Mouse (Mus musculus) heart, adult 2 months (tissue): ENCODE data around the gene Ahnak2. TPM values are rescaled to one million over a fixed set of nuclear protein-coding genes. Genes with fewer than 3 reads are reported as not detected.
A peak's percentile ranks its signal among the peaks of the same experiment; 100 is the strongest.

Source experiments
- DNase-seq, 2 experiments: peaks; one replicate each; pipeline ENCODE4 v3.0.0; 2021
- H3K27ac ChIP-seq: fragments of 200-600 bp; 2 replicates; pipeline ENCODE4 v1.8.1; 2022
- H3K27me3 ChIP-seq: fragments of 200-500 bp; 2 replicates; pipeline ENCODE4 v1.6.1; 2012; ENCODE audit warnings: mild to moderate bottlenecking, low read length, inconsistent platforms, mixed read lengths; ENCODE audit not compliant: control insufficient read depth, insufficient read depth
- H3K36me3 ChIP-seq: fragments of 200-500 bp; 2 replicates; pipeline ENCODE4 v1.6.1; 2012; ENCODE audit warnings: low read length, inconsistent platforms; ENCODE audit not compliant: control insufficient read depth, insufficient read depth
- H3K4me1 ChIP-seq: fragments of 200-500 bp; 2 replicates; pipeline ENCODE4 v1.6.1; 2011; ENCODE audit warnings: low read length; ENCODE audit not compliant: control insufficient read depth, insufficient read depth
- H3K4me3 ChIP-seq: fragments of 200-600 bp; 2 replicates; pipeline ENCODE4 v1.8.1; 2022
- H3K79me2 ChIP-seq: fragments of 200-500 bp; replicated peaks from 2 replicates; pipeline ENCODE4 v1.6.1; 2012; ENCODE audit warnings: mild to moderate bottlenecking, inconsistent platforms, low read length, moderate library complexity, mixed read lengths; ENCODE audit not compliant: control insufficient read depth, insufficient read depth
- H3K9ac ChIP-seq: fragments of 200-500 bp; 2 replicates; pipeline ENCODE4 v1.6.1; 2012; ENCODE audit warnings: low read depth, mild to moderate bottlenecking, control low read depth, inconsistent platforms, low read length, mixed read lengths
- CTCF ChIP-seq: fragments of 200-600 bp; IDR thresholded peaks from 2 replicates; pipeline ENCODE4 v1.8.1; 2022; ENCODE audit warnings: antibody characterized with exemption, mild to moderate bottlenecking, moderate library complexity
- EP300 ChIP-seq: fragments of 200-500 bp; IDR thresholded peaks from 2 replicates; pipeline ENCODE4 v1.6.1; 2011; ENCODE audit warnings: low read depth, low read length, control low read depth; ENCODE audit not compliant: insufficient read depth
- POLR2A ChIP-seq: fragments of 200-500 bp; IDR thresholded peaks from 2 replicates; pipeline ENCODE4 v1.6.1; 2011; ENCODE audit warnings: mild to moderate bottlenecking, low read depth, low read length, control low read depth; ENCODE audit not compliant: insufficient read depth
- WGBS: fragments of 180-500 bp; shearing (Covaris S2); methylation state at CpG from one replicate; pipeline ENCODE4 v1.1.7; 2018; 5-methylcytosine and 5-hydroxymethylcytosine counted together
- intact Hi-C: fragments of 180-260 bp; cut with DNase I; formaldehyde crosslinking; loops from one replicate; pipeline ENCODE4 v1.15.1; 2025
- polyA plus RNA-seq: library from polyadenylated mRNA; depleted of rRNA; stranded (reverse); fragments of >200 nt; gene quantifications from 2 replicates; pipeline ENCODE4 v1.2.3, GENCODE M21; 2012
- total RNA-seq, 2 experiments: library from RNA; stranded (reverse); gene quantifications; 2 replicates each; pipeline ENCODE4 v1.2.3; 2021

Ahnak2 gene
- total and polyA plus RNA-seq, 3 experiments = 5.4 to 15.7 (median 14.8) TPM

DNA sequence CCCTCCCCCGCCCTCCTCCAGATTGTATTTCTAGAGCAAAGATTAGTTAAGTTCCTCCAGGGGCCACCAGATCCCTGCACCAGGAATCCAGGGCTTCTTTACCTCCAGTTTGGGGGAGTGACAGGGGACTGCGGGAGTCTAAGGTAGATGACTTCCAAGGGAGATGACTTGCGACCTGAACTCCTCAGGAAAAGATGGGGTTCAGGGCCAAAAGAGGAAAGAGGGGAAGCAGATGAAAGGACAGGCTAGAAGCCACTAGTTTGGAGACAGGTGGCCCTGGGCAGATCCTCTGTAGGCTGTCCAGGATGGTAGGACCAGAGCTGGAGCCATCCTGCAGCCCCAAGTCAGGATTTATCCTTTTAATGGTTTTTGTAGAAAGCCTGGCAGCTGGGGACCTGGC, 460 bp upstream of the Ahnak2 start:
- TF ChIP-seq CTCF (no peak), POLR2A (no peak), EP300 (no peak)
- no peak for DNase-seq
- peaks cover 2% of the 10 kb centered on the region; the same call in 1 of the 2 replicates for H3K27me3 ChIP-seq
- H3K79me2 ChIP-seq = no peaks in the 10 kb centered on the region
- H3K4me3 ChIP-seq = no peak overlapping the region
- H3K9ac ChIP-seq = no peak overlapping the region
- no peak overlapping the region for H3K27ac ChIP-seq
- H3K36me3 ChIP-seq = no peaks in the 10 kb centered on the region
- 60% methylated on average over 3 of the region's 3 CpGs for WGBS
- intact Hi-C loops = no loop called here
- H3K4me1 ChIP-seq = peaks cover 1% of the 10 kb centered on the region; the same call in 1 of the 2 replicates

GRCm38 (mm10) chr12:112800476-112800875, 2.0 kb downstream of the Ahnak2 start:
- no peaks in the 10 kb centered on the region for H3K36me3 ChIP-seq

DNA sequence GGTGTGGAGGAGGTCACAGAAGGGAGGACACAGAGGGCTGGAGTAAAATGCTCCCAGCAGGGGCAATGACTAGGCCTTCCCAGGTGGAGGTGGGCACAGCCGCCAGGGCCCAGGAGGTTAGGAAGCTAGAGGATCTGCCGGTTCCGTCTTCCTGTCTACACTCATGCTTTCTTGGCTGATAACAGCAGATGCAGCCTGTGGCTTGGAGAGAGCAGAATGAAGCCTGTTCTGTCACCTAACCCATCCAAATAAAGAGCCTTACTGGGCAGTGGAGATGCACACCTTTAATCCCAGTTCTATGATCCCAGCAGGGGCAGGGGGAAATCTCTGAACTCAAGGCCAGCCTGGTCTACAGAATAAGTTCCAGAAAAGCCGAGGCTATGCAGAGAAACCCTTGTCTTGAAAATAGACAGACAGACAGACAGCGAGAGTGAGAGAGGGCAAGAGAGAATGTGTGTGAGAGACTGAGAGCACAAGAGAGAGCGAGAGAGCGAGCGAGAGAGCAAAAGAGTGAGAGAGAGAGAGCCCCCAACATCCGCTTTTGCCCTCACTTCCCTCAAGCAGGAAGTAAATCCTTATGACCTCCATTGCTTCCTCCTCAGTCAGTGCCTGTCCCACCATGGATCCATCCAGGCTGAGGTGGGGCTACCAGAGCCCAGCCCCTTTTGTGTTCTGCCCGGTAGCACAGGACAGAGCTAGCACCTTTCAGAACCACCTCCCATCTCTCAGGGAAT, 3.1 kb downstream of the Ahnak2 start:
- no peak overlapping the region for H3K4me3 ChIP-seq
- H3K79me2 ChIP-seq = no peaks in the 10 kb centered on the region
- no peak overlapping the region for H3K27ac ChIP-seq
- WGBS = 77% methylated on average over 10 of the region's 10 CpGs
- intact Hi-C loops = no loop called here
- no peaks in the 10 kb centered on the region for H3K36me3 ChIP-seq
- H3K4me1 ChIP-seq = peaks cover 3% of the 10 kb centered on the region; the same call in 1 of the 2 replicates
- DNase-seq = no peak
- peaks cover 2% of the 10 kb centered on the region; the same call in 1 of the 2 replicates for H3K27me3 ChIP-seq
- no peak overlapping the region for H3K9ac ChIP-seq
- TF ChIP-seq EP300 (no peak), POLR2A (no peak), CTCF (no peak)

More at GRCm38 (mm10) chr12:112800476-112800875, 2.0 kb downstream of the Ahnak2 start:
- H3K9ac ChIP-seq = no peak overlapping the region
- peaks cover 3% of the 10 kb centered on the region; the same call in 1 of the 2 replicates for H3K4me1 ChIP-seq
- no peaks in the 10 kb centered on the region for H3K79me2 ChIP-seq
- H3K4me3 ChIP-seq = no peak overlapping the region
- H3K27ac ChIP-seq = no peak overlapping the region
- DNase-seq = peak; percentile 68 to 75
- intact Hi-C loops = loop anchor here (1.0 kb wide), 1 partner anchor 43 kb away; no protein-coding TSS in a partner anchor
- WGBS = 13% methylated on average over 4 of the region's 4 CpGs
- H3K27me3 ChIP-seq = peaks cover 2% of the 10 kb centered on the region; the same call in 1 of the 2 replicates
- TF ChIP-seq CTCF (peak; percentile 90), EP300 (0 out of 2 replicates have a peak, but pooled peaks have one; percentile 18), POLR2A (no peak)

DNA sequence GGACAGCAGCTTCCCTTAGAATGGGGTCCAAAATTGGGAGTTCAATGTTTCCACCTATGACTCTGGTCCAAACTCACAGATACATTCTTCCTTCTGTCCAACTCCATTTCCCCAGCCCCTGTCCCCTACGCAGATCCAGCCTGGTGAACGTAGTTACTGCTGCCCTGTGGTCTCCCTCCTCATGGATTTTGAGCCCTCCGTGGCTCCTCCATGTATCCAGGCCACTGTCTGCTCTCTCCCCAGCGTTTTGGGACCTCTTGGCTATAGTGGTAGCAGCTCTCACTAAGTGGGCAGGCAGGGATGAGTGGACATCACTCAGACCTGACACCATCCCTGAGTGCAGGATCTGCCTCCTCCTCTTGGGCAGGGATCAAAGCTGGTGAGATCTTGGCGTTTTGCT, 3.7 kb downstream of the Ahnak2 start:
- H3K9ac ChIP-seq = no peak overlapping the region
- WGBS = 79% methylated on average over 5 of the region's 5 CpGs
- H3K27me3 ChIP-seq = peaks cover 2% of the 10 kb centered on the region; the same call in 1 of the 2 replicates
- intact Hi-C loops = no loop called here
- H3K4me3 ChIP-seq = no peak overlapping the region
- peaks cover 9% of the 10 kb centered on the region for H3K4me1 ChIP-seq
- H3K36me3 ChIP-seq = no peaks in the 10 kb centered on the region
- no peaks in the 10 kb centered on the region for H3K79me2 ChIP-seq
- DNase-seq = no peak
- no peak overlapping the region for H3K27ac ChIP-seq
- TF ChIP-seq CTCF = no peak
- TF ChIP-seq POLR2A = no peak

GRCm38 (mm10) chr12:112798332-112798681, 4.2 kb downstream of the Ahnak2 start:
- Histone ChIP-seq H3K4me1 (peaks cover 11% of the 10 kb centered on the region), H3K9ac (0 out of 2 replicates have a peak overlapping the region, but pooled peaks have one; percentile 10), H3K4me3 (no peak overlapping the region), H3K27ac (no peak overlapping the region), H3K36me3 (no peaks in the 10 kb centered on the region), H3K79me2 (no peaks in the 10 kb centered on the region), H3K27me3 (peaks cover 2% of the 10 kb centered on the region; the same call in 1 of the 2 replicates)
- no peak for DNase-seq
- intact Hi-C loops = no loop called here
- WGBS = 32% methylated on average over 5 of the region's 5 CpGs
- no peak for TF ChIP-seq EP300
- TF ChIP-seq CTCF = no peak

- Histone ChIP-seq H3K27ac (no peak overlapping the region; the same call in 1 of the 2 replicates), H3K4me3 (no peak overlapping the region), H3K79me2 (no peaks in the 10 kb centered on the region), H3K36me3 (no peaks in the 10 kb centered on the region), H3K27me3 (peaks cover 2% of the 10 kb centered on the region; the same call in 1 of the 2 replicates), H3K9ac (0 out of 2 replicates have a peak overlapping the region, but pooled peaks have one; percentile 10), H3K4me1 (peaks cover 11% of the 10 kb centered on the region)
- DNase-seq = peak; percentile 44 to 58
- 36% methylated on average over 15 of the region's 15 CpGs for WGBS
- TF ChIP-seq POLR2A (no peak), EP300 (no peak), CTCF (no peak)
- intact Hi-C loops = no loop called here
Measured at GRCm38 (mm10) chr12:112797672-112798331, 4.7 kb downstream of the Ahnak2 start.
